Mouse (Mus musculus) kidney, postnatal 10 days (tissue): Measurements from ENCODE around the gene Sh3bgrl3.

Experiments
- DNase-seq: peaks from one replicate; pipeline ENCODE4 v3.0.0; 2021; ENCODE audit warnings: mixed read lengths

The Sh3bgrl3 gene

DNA sequence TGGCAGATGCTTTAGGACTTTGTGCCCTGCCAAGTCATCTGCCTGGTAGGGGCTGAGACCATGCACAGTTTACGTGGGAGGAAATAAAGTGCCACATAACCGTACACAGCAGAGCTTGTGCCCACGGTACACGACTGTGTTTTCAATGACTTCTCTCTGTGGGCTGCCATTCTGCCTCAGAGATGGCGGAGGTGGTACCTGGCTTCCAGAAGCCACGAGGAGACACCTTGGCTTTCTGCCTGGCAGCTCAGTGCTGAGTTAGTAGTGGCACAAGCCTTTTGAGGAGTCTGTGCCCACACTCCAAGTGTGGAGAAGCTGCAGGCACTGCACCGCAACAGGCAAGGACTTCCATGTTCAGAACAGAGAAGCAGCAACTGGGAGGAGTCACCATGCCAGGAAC, 20.9 kb downstream of the Sh3bgrl3 start:
- DNase-seq: no peak

DNA sequence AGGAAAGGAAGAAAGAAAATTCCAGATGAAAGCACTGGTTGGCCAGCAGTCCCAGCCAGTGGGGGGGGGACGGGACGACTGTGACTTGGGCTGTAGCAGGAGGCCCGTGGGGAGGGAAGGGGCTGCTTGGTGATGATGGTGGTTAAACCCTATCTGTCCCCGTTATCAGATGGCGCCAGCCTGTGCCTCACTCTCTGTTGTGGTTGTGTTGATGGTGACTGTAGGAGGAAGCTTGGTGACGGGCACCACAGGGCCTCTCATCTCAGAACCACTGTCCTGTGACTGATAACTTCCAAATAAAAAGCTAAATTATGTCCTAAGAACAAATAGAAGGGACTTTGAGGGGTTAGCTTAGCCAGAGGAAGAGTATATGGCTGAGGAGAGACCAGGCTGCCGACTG, 22.5 kb downstream of the Sh3bgrl3 start:
- DNase-seq: no peak

DNA sequence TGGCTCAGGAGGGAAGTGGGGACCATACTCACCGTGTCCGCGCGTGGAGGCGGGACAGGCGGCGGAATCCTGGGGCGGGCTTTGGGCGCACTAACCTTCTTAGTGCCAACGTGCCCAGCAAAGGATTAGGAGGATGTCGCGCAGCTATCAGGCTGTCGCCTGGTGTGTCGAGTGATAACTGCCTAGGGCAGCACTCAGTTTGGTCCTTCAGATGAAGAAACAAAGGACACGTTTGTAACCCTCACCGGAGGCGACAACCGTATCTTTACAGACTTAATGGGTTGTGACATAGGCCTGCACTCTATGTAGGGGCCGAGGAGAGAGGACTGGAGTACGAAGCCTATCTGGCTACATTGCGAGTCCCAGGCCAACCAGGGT, 25.9 kb downstream of the Sh3bgrl3 start:
- DNase-seq: no peak

DNA sequence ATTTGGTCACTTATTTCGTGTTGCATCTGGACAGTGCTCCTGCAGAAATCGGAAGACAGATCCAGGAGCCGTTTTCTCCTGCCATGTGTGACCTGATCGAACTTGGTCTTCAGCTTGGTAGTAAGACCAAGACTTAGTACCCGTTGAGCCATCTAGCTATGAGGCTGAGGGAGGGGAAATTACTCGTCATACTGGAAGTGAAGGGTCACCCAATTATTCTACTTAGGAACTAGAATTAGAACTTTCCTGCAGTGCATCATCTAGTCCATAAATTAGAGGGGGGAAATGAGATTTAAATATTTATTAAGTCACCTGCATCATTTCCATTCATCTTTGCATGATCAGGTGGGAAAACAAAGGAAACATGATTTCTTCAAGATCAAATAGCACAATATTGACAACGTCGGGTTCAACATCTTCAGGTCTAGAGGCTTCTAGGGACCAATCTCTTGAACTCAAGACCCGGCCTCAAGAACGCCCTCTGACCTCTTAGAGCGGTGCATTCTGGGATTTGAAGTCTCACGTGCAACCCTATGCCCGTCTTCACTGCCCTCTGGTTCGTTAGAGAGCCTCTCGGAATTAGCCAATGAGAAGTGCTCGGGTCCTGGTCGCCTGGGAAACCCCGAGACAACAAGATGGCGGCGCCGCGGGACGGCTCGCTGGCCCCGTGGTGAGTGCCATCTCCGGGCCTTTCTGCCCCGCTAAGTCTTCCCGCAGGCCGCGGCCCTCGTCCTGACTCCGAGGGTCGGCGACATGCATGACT, 26.4 kb downstream of the Sh3bgrl3 start, which contains the start of gene Ubxn11:
TSS of gene Ubxn11 (plus strand) at position 592 of the 763 bp plus-strand sequence.
- DNase-seq: peak; percentile 90

DNA sequence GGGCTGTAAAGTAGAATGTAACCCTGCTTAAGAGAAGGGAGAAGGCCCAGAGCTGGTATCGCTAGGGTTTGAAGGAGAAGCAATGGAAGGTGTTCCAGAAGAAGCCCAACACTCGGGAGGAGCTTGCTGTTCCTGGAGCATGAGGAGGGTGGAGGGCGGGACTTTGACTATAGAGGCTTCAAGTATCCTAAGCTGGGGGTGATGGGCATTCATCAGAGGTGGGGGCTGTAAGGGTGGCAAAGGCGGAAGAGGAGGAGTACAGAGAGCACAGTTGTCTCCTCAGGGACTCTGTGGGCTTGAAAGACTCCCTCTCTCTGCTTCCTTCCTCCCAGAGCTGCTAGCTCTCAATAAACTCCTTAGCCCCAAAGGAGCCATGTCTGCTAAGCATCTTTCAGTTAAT, 28.3 kb downstream of the Sh3bgrl3 start:
- DNase-seq: no peak

DNA sequence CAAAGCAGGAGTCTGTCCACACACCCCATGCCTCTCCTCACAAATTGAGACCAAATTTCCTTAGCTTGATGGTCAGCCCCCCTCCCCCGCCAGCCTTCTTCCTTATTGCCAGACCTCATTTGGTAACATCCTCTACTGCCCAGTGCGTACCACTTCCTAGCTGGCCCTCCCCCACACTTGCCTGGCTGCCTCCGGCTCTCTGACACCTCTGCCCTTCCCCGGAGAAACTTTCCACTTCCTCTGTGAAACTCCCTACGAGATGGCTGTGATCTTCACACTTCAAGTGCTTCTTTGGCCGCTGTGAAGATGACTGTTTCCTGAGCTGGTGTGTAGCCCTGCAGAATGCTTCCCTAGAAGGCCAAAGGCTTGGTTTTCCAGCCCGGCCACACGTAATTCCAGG, 30.0 kb downstream of the Sh3bgrl3 start:
- DNase-seq: peak; percentile 54

DNA sequence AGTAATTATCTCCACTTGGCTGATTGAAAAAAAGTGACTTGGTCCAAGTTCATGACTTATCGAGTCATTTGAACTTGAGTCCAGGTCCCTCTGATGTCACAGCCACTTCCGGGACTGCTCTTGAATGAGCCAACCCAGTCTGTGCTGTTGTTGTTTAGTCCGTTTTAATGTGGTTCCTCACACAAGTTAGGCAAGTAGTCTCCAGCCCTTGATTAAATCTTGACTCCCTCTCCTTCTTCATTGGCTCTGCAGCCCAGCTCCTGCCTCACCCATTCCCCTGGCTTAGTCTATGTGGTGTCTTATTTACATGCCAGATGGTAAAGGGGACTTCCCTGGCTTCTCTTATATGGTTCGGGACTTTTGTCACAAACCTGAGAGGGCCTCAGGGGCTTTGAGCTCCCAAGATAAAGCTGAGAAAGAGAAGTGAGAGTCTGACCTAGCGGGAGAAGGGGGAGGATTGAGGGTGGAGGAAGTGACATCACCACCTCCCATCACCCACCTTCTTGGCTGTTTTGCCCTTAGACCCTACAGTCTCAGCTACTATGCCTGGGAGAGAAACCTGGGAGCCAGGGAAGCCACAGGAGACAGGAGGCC, 31.5 kb downstream of the Sh3bgrl3 start:
- no peak for DNase-seq

DNA sequence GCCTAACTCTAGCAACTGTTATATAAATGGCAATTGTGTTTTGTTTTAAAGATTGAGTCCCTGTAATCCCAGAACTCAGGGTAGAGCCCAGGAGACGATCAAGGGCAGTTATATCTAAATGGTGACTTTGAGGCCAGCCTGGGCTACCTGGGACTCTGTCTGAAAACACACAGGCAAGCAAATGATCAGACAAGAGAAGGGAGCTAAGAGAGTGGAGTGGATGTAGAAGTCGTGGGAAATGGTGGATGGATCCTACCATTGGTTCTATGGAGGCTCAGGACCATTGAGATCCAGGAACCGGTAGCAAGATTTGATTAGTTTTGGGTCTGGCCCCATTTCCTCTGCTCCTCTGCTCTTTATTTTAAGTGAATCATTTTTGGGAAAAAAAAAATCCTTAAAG, 32.5 kb downstream of the Sh3bgrl3 start:
- no peak for DNase-seq

DNA sequence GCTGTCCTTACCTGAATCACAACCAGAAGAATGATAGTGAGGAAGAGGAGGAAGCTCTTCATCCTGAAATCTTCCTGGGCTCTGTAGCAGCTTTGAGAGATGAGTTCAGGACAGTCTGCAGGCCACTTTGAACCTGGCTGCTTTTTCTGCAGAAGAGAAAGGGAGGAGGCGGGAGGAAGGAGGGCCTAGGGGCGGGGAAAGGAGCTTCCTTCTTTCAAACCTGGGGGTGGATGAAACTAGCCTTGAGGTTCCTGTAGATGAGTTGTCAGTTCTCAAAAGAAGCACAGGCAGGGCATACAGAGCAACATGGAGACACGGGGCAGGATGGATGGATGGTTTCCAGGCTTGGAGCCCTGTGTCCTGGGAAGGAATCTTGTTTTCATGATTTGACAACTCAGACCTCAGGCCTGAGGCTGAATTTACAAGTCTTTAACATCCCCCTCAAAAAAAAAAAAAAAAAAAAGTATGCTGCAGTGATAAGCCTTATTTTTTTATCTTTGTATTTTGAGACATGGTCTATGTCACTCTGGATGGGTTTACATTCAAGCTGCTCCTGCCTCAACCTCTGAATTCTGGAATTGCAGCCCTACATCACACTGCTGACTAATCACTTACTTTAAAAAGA, 33.6 kb downstream of the Sh3bgrl3 start, which contains the start of gene Cd52:
TSS of gene Cd52 (minus strand) at position 160 of the 625 bp plus-strand sequence.
- no peak for DNase-seq

DNA sequence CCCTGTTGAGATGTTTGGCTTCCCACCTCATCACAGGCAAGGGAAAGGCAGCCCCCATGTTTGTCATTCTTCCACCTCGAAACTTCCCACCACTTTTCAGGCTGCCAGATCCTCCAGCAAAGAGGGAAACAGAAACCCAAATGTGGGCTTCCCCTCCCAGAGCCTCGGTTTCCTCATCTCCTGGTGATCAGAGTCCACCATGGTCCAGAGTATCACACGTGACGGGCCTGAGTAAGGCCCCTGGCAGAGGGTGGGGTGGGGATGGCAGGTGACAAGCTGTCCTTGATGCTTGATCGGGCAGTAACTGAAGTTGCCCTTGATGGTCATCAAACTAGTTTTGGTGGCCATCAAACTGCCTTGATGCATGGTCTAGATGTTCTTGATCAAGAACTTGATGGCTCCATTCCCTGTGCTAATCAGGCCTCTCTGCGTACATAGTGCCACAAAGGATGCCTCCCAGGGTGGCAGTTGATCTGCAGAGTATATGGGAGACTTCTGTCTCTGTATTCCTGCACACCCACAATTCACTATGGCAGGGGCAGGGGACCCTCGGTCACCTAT, 34.5 kb downstream of the Sh3bgrl3 start:
- DNase-seq: no peak

DNA sequence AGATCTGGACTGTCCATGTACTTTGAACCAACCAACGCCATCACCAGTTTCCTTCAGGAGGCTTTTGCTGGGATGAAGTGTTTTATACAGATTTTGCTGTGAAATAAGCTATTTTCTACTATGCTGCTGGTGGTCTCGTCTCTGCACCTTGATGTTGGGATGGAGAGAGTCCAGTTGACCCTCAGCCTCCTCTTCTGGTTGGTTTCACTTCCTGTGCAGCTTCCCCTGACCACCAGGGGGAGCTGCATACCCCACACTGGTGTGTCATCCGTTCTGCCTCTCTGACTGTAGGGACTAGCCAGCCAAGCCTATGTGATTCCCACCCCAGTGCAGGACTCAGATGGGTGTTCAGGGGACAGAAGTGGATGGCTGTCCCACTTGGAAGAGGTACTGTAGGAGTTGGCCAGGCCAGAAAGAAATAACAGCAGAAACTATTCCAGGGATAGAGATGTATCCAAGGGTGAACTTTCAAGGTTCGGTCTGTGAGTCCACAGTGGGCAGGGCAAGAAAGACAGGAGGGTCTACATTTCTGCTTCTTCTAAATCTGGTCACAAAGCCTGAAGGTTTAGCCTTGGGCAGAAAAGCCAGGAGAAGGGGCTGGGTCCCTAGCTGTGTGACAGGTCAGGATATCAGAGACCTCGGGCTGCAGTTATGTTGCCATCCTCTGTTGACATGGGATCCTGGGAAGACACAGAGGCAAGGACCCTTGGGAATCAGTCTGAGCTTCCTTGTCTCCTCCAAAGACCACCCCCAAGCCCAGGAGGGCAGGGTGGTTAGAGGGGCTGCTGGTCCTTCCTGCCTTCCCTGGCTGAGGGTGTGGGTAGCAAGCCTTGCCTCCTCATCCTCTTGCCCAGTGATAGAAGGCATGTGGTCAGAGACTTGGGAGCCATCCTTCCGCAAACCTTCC, 36.0 kb downstream of the Sh3bgrl3 start:
- DNase-seq: peak; percentile 70

DNA sequence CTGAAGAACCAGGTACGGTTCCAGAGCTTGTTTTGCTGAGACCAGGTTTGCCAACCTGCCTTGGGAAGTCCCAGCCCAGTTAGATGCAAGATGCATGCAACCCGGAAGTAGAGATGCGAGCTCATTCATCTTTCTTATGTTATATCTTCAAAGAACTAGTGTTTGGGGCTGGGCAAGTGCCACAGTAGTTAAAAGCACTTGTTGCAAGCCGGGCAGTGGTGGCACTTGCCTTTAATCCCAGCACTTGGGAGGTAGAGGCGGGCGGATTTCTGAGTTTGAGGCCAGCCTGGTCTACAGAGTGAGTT, 37.4 kb downstream of the Sh3bgrl3 start:
- DNase-seq: no peak

DNA sequence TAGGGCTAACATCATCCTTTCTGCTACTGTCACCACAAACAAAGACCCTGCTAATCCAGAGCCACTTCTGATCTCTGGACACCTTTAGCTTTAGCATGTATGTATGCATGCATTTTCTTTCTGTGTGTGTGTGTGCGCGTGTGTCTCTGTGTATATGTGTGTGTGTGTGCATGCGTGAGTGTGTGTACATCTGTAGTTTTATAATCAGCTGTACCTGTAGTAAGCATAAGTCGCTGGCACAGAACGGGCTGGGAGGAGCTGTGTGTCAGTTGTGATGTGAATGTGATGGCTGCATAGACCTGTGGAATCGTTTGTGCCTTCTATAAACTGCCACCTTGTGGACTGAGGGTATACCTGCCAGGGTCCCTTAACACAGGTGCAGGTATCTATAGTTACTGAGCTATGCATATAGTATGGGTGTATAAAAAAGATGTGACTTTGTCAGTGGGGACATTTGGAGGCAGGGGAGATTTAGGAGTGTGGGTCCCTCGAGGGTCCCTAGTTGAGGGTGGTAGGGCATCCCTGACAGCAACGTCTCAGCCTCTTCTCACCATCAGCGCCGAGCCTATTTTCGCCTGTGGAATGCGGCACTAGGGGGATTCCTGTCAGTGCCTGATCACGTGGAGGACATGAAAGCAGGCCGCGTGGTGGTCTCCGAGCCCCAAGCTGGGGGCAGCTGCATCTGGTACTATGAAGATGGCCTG, 37.9 kb downstream of the Sh3bgrl3 start:
- no peak for DNase-seq

DNA sequence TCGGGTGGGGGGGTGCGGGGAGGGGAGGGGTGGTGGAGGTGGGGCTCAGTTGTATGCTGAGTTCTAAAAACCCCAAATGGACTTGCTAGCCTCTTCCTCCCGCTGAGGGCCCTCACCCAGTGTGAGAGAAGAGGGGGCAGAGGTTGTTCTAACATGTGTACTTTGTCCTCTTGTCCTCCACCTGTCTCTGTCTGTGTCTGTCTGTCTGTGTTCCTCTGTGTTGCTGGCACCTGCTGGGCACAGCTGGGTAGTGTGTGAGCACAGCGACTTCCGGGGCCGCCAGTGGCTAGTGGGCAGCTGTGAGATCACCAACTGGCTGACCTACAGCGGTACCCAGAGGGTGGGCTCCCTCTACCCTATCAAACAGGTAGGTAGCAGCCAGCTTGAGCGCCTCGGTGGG, 39.6 kb downstream of the Sh3bgrl3 start:
- no peak for DNase-seq

DNA sequence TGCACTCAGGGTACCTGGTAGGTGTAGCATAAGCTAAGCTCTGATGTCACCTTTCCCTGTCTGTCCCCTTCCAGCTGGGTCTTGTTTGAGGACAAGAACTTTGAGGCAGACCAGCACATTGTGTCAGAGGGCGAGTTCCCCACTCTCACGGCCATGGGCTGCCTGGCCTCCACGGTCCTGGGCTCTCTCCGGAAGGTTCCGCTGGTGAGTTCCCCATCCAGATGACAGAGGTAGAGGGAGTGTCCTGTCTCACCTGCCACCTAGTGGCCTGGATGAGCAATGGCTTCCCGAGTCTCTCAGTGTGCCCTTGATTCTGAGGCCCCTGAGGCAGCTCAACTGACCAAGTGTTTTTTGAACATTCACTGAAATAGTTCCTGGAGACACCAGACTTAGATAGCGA, 41.2 kb downstream of the Sh3bgrl3 start:
- DNase-seq: peak; percentile 62

DNA sequence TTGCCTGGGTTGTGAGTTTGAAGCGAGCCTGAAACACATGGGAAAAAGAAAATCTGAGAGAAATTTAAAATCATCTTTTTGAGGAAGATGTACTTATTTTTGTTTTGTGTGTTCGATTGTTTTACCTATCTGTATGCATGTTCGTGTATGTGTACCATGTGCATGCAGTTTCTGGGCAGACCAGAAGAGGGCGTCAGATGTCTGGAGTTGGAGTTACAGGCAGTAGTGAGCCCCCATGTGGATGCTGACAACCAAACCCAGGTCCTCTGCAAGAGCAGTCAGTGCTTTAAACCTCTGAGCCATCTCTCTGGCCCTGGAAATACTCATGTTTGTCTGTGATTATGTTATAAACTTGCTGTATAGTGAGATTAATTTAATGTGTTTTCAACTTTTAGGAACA, 43.6 kb downstream of the Sh3bgrl3 start:
- no peak for DNase-seq

DNA sequence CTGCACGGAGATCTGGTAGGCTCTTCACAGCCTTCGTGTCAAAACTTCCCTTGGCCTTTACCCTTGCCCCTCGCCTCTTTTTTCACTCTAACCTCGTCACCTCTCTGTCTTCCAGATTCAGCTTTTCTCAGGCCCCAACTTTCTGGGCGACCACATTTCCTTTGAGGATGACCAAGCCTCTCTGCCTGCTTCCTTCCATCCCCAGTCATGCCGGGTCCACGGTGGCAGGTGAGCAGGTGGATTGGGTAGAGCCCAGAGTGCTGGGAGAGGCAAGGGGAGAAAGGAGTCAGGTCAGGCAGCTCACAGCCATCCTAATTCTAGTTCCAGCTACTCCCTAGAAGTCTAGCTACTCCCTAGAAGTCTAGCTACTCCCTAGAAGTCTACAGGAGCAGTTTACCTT, 46.1 kb downstream of the Sh3bgrl3 start:
- DNase-seq: no peak

DNA sequence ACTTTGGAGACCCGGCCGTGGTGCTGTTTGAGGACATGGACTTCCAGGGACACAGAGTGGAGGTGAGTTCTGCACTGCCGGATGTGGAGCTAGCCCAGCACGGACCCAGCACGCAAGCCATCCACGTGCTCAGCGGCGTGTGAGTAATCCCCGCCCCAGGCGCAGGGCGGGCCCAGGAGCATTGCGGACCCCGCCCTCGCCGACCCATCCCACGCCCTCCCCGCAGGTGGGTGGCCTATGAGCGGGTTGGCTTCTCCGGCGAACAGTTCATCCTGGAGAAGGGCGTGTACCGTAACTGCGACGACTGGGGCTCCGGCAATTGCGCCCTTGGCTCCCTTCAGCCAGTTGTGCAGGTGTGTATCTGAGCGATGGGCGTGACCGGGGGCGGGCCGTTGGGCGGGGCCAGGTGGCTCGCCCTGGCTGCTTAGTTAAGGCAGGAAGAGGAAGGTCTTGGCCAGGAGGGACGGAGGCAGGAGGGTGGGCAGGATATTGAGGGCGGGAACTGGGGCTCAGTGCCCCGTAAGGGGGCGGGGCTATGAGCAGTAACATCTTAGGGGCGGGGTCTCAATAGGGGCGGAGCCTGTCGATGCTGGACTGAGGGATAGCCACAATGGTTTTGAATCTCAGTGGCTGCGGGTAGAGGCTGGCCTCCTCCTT, 46.7 kb downstream of the Sh3bgrl3 start:
- DNase-seq: peak; percentile 86

DNA sequence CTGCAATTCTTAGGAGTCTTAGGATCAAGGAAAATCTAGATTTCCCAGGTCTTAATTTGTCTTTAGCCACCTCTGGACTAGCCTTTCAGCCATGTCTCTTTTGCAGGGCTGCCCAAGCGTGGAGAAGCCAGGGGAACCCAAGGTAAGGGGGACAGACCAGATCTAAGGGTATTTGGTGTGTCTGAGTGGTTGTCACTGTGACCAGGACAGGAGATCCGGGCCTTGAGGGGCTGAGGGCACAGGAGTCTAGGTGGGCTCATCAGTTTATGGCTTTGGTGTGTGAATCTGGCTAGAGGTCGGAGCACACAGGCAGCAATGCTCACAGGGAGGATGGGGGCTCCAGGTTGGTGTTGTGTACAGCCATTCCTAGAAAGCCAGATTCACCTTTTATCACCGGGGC, 47.9 kb downstream of the Sh3bgrl3 start:
- no peak for DNase-seq

DNA sequence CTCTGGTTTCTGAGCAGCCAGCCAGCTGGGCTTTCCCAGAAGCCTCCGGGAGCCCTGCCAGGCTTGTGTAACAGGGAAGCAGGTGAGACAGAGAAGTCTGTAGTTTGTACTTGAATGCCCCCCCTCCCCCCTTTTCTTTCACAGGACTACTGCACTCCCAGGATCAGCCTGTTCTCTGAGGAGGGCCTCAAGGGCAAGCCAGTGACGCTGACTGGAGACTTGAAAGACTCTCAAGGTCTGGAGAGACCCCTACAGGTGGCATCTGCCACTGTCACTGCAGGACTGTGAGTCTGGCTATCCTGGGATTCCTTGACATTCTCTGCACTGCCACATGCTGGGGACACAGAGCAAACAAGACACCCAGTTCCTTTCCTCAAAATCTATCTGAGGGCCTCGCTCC, 49.9 kb downstream of the Sh3bgrl3 start:
- DNase-seq: peak; percentile 83
